26 mouse cellular contexts compared by ENCODE assay signal in the genomic region with DNA sequence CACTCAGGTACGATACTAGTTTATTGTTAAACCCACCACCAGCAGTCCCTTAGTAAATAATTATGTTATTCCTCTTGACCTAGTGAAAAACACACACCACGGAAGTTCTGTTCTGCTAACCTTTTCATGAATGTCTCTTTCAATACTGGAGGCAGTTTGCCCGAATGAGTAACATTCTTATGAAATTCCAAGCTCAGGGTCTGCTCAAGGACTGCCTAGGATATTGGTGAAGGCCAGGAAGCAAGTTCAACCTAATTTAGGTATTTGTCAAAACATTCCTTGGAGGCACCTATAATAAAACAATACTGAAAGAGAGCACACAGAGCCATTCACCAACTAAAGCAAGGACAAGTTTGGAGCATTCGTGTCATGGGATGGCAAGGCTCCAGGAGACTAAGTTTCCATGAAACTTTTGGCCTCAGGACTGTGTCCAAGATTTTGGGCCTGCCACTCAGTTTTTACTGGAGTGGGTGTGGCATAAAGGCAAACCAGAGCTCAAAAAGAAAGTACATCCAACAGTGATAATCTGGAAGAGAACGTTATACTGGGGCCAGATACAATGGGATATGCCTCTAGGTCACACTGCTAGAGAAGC. TPM values are rescaled to one million over a fixed set of nuclear protein-coding genes. Genes with fewer than 3 reads are reported as not detected.
DNase-seq lines count a peak whose midpoint lies in the region; ATAC-seq and TF ChIP-seq lines count a peak whose summit lies in the region.
"Had no signal": no experiment of that assay in that cellular context is flagged by ENCODE, and none has a peak within 500 bp of the region (broad histone marks: within the 10 kb centered on the region; RNA-seq: fewer than 3 reads in every experiment).

No protein-coding gene starts in this region.

- H3K27ac ChIP-seq in kidney, adult 2 months (ENCODE audit: insufficient read depth, low read depth, low read length), result peak overlapping the region; percentile 71; the same call in 1 of the 2 replicates
- no peak overlapping the region for H3K27ac ChIP-seq in forebrain, postnatal 0 days (ENCODE audit: low read depth, low read length)
- H3K27ac ChIP-seq: embryonic facial prominence, embryonic 13.5 days; forebrain, embryonic 12.5 days; hindbrain, embryonic 12.5 days; limb, embryonic 12.5 days; liver, embryonic 14.5 days; midbrain, embryonic 10.5 days had no signal

- no peak overlapping the region for H3K4me3 ChIP-seq in kidney, adult 2 months (ENCODE audit: insufficient read depth, low read depth, low read length)
- no peak overlapping the region for H3K4me3 ChIP-seq in forebrain, postnatal 0 days (ENCODE audit: low read depth, low read length)
- no peak overlapping the region for H3K4me3 ChIP-seq in lung, adult 2 months (replicated peaks; ENCODE audit: extremely low read depth, low read depth, low read length)
- H3K4me3 ChIP-seq: embryonic facial prominence, embryonic 13.5 days; erythroblast, embryonic 14.5 days; forebrain, embryonic 12.5 days; hindbrain, embryonic 12.5 days; limb, embryonic 12.5 days; midbrain, embryonic 10.5 days had no signal

- H3K4me1 ChIP-seq in kidney, adult 2 months (ENCODE audit: control insufficient read depth, insufficient read depth, low read length), result peaks cover 15% of the 10 kb centered on the region
- H3K4me1 ChIP-seq in forebrain, postnatal 0 days (ENCODE audit: insufficient read depth), result no peaks in the 10 kb centered on the region
- no peaks in the 10 kb centered on the region for H3K4me1 ChIP-seq in lung, adult 2 months (ENCODE audit: control insufficient read depth, insufficient read depth, low read length)
- H3K4me1 ChIP-seq: embryonic facial prominence, embryonic 13.5 days; forebrain, embryonic 12.5 days; hindbrain, embryonic 12.5 days; limb, embryonic 12.5 days had no signal

- no peaks in the 10 kb centered on the region for H3K9me3 ChIP-seq in forebrain, postnatal 0 days (ENCODE audit: low read length)
- H3K9me3 ChIP-seq: embryonic facial prominence, embryonic 13.5 days; forebrain, embryonic 12.5 days; hindbrain, embryonic 12.5 days; limb, embryonic 12.5 days; midbrain, embryonic 10.5 days had no signal

- no peak overlapping the region for H3K4me2 ChIP-seq in forebrain, postnatal 0 days (ENCODE audit: low read depth)
- H3K4me2 ChIP-seq: embryonic facial prominence, embryonic 13.5 days; forebrain, embryonic 12.5 days; hindbrain, embryonic 12.5 days; limb, embryonic 12.5 days had no signal

- no peak for ATAC-seq in forebrain, postnatal 0 days
- ATAC-seq: intestine, postnatal 0 days; midbrain, embryonic 16.5 days had no signal

- no peak for TF ChIP-seq POLR2A in kidney, adult 2 months (IDR thresholded peaks at IDR 0.05; ENCODE audit: low read depth, low read length)
- TF ChIP-seq POLR2A in lung, adult 2 months (IDR thresholded peaks at IDR 0.05; ENCODE audit: borderline replicate concordance, extremely low read depth, low read depth, low read length), result no peak

- TF ChIP-seq CTCF in kidney, adult 2 months (conservative IDR thresholded peaks at IDR 0.05; ENCODE audit: insufficient read depth, insufficient read length, low read depth, low read length), result no peak
- TF ChIP-seq CTCF in forebrain, postnatal 0 days (IDR thresholded peaks at IDR 0.05; ENCODE audit: low read depth), result no peak
- TF ChIP-seq CTCF in lung, adult 2 months (IDR thresholded peaks at IDR 0.05; ENCODE audit: insufficient read depth, low read length), result no peak

- H3K9ac ChIP-seq in forebrain, postnatal 0 days, result no peak overlapping the region
- H3K9ac ChIP-seq: embryonic facial prominence, embryonic 13.5 days; forebrain, embryonic 12.5 days; hindbrain, embryonic 12.5 days; limb, embryonic 12.5 days; liver, embryonic 14.5 days had no signal

- no peaks in the 10 kb centered on the region for H3K27me3 ChIP-seq in kidney, adult 2 months (replicated peaks; ENCODE audit: control insufficient read depth, insufficient read depth, low read length)
- no peaks in the 10 kb centered on the region for H3K27me3 ChIP-seq in forebrain, postnatal 0 days (ENCODE audit: insufficient read depth, low read length)
- H3K27me3 ChIP-seq: embryonic facial prominence, embryonic 13.5 days; forebrain, embryonic 12.5 days; hindbrain, embryonic 12.5 days; limb, embryonic 12.5 days had no signal

- H3K36me3 ChIP-seq in kidney, adult 2 months (ENCODE audit: control insufficient read depth, insufficient read depth, low read length), result no peaks in the 10 kb centered on the region; the same call in 1 of the 2 replicates
- H3K36me3 ChIP-seq in forebrain, postnatal 0 days (ENCODE audit: insufficient read depth), result no peaks in the 10 kb centered on the region
- H3K36me3 ChIP-seq: embryonic facial prominence, embryonic 13.5 days; forebrain, embryonic 12.5 days; hindbrain, embryonic 12.5 days; limb, embryonic 12.5 days; midbrain, embryonic 10.5 days had no signal

- 42% methylated on average over 5 of the region's 5 CpGs for WGBS in kidney, adult 2 months
- WGBS in forebrain, postnatal 0 days, result 84% methylated on average over 5 of the region's 5 CpGs
- WGBS in lung, adult 2 months, result 79% methylated on average over 5 of the region's 5 CpGs

- peak; percentile 65 for DNase-seq in kidney, adult 2 months
- no peak for DNase-seq in kidney, postnatal 10 days
- peak; percentile 43 to 65 for DNase-seq in kidney, postnatal 36 days
- no peak for DNase-seq in kidney, adult 11 months
- peak; percentile 40 for DNase-seq in adrenal gland, adult 8-10 months
- no peak for DNase-seq in forebrain, postnatal 0 days
- DNase-seq in lung, adult 2 months, result no peak
- DNase-seq: cerebellum, adult 8-10 months; cerebellum, postnatal 36 days; embryo, embryonic 11 days; gastrocnemius, postnatal 36 days; right cerebral cortex, adult 18-20 months; thymus, adult 18-20 months; thymus, postnatal 4 days had no signal

RNA-seq across cellular contexts. Expression of gene Abcc2, which starts 12.5 kb away (rescaled TPM):
- 158 and 166 TPM in 2 replicates for polyA plus RNA-seq in kidney, adult 2 months (2012; rRNA removed)
- 1 to 10 TPM in 1 of 4 experiments, under 1 TPM in 3; 0.03 to 1.1 (median 0.09) TPM for total RNA-seq in adrenal gland, adult 8-10 months (2022)
- 0.15 TPM in 1 of 2 replicates, not detected in the other for total RNA-seq in forebrain, postnatal 0 days (2014; rRNA removed)
- 0.02 and 0.03 TPM in 2 replicates for polyA plus RNA-seq in forebrain, postnatal 0 days (2015; fragmentation: Nextera tagmentation; extraction: Ambion mirVana)
- 0.01 and 0.13 TPM in 2 replicates for polyA plus RNA-seq in lung, adult 2 months (2012; rRNA removed)
- total RNA-seq: gastrocnemius, postnatal 36 days; heart, adult 8-10 months; heart, postnatal 25 days had no signal
- polyA plus RNA-seq: forebrain, embryonic 12.5 days; hindbrain, embryonic 12.5 days; limb, embryonic 12.5 days; lung, embryonic 16.5 days had no signal

RNA-seq across cellular contexts. Expression of gene Cox15, which starts 16.7 kb away (rescaled TPM):
- polyA plus RNA-seq in kidney, adult 2 months (2012; rRNA removed), result 25.5 and 28.4 TPM in 2 replicates
- total RNA-seq in adrenal gland, adult 8-10 months (2022), result 10 to 100 TPM; 36.5 to 56.6 (median 45.9) TPM
- 18.4 and 20.5 TPM in 2 replicates for total RNA-seq in forebrain, postnatal 0 days (2014; rRNA removed)
- 4.1 and 9.1 TPM in 2 replicates for polyA plus RNA-seq in forebrain, postnatal 0 days (2015; fragmentation: Nextera tagmentation; extraction: Ambion mirVana)
- polyA plus RNA-seq in lung, adult 2 months (2012; rRNA removed), result 7.8 and 10.4 TPM in 2 replicates

RNA-seq across cellular contexts. Expression of gene Cutc, which starts 16.7 kb away (rescaled TPM):
- polyA plus RNA-seq in kidney, adult 2 months (2012; rRNA removed), result 10.2 and 12.7 TPM in 2 replicates
- 10 to 100 TPM in 1 of 4 experiments, 1 to 10 TPM in 3; 9.3 to 12.4 (median 9.8) TPM for total RNA-seq in adrenal gland, adult 8-10 months (2022)
- total RNA-seq in forebrain, postnatal 0 days (2014; rRNA removed), result 3.1 and 3.4 TPM in 2 replicates
- polyA plus RNA-seq in forebrain, postnatal 0 days (2015; fragmentation: Nextera tagmentation; extraction: Ambion mirVana), result 7.3 and 7.4 TPM in 2 replicates
- 2.6 and 4.8 TPM in 2 replicates for polyA plus RNA-seq in lung, adult 2 months (2012; rRNA removed)

Comparison
In these comparisons a context has a peak if more than half of its experiments do, and no peak if none do; other contexts are left out.
1. DNase-seq: peak in kidney, adult 2 months (single experiment), kidney, postnatal 36 days (2 of 2) and adrenal gland, adult 8-10 months (single experiment); none in kidney, postnatal 10 days (single experiment), kidney, adult 11 months (single experiment), forebrain, postnatal 0 days (single experiment) and lung, adult 2 months (single experiment).
2. RNA of gene Abcc2, which starts 12.5 kb away (polyA plus RNA-seq): 158 to 166 TPM in kidney, adult 2 months; 0.01 to 0.13 TPM in lung, adult 2 months and 0.02 to 0.03 TPM in forebrain, postnatal 0 days; every median in the first group is over 100 times any median in the second.